Mouse (Mus musculus) heart, postnatal 0 days (tissue): Measurements from ENCODE around the gene Clcnka. TPM values are rescaled to one million over a fixed set of nuclear protein-coding genes. Genes with fewer than 3 reads are reported as not detected.

Source experiments
- ATAC-seq: fragments of 200-750 bp; cut with Nextera tagmentation; 2 replicates; pipeline ENCODE4 v1.8.0; 2017; ENCODE audit warnings: low read depth, moderate number of reproducible peaks, moderate library complexity; ENCODE audit not compliant: insufficient read depth
- DNase-seq: peaks from one replicate; pipeline ENCODE4 v3.0.0-alpha.2; 2016; ENCODE audit warnings: low spot score
- H3K27ac ChIP-seq: fragments of 300-500 bp; sonication (generic); 2 replicates; pipeline ENCODE4 v1.5.1; 2014; ENCODE audit warnings: low read depth, mild to moderate bottlenecking
- H3K27me3 ChIP-seq: fragments of 300-500 bp; sonication (generic); 2 replicates; pipeline ENCODE4 v1.6.1; 2014; ENCODE audit warnings: low read length, mixed read lengths; ENCODE audit not compliant: control insufficient read depth, insufficient read depth
- H3K36me3 ChIP-seq: fragments of 300-500 bp; sonication (generic); replicated peaks from 2 replicates; pipeline ENCODE4 v1.6.1; 2014; ENCODE audit warnings: low read length, mixed read lengths; ENCODE audit not compliant: control insufficient read depth, insufficient read depth
- H3K4me1 ChIP-seq: fragments of 300-500 bp; sonication (generic); 2 replicates; pipeline ENCODE4 v1.6.1; 2014; ENCODE audit warnings: antibody characterized with exemption; ENCODE audit not compliant: control insufficient read depth, insufficient read depth
- H3K4me2 ChIP-seq: fragments of 300-500 bp; sonication (generic); 2 replicates; pipeline ENCODE4 v1.6.1; 2014; ENCODE audit warnings: low read depth, mild to moderate bottlenecking, low read length, moderate library complexity
- H3K4me3 ChIP-seq: fragments of 300-500 bp; sonication (generic); 2 replicates; pipeline ENCODE4 v1.5.1; 2014; ENCODE audit warnings: low read depth, low read length
- H3K9ac ChIP-seq: fragments of 300-500 bp; sonication (generic); replicated peaks from 2 replicates; pipeline ENCODE4 v1.6.1; 2014; ENCODE audit warnings: low read depth, low read length, mixed read lengths
- H3K9me3 ChIP-seq: fragments of 300-500 bp; sonication (generic); replicated peaks from 2 replicates; pipeline ENCODE4 v1.6.1; 2016; ENCODE audit warnings: low read length; ENCODE audit not compliant: control insufficient read depth
- CTCF ChIP-seq: IDR thresholded peaks from 2 replicates; pipeline ENCODE4 v1.5.1; 2016; ENCODE audit warnings: antibody characterized with exemption, control low read depth, low read depth
- EP300 ChIP-seq: IDR thresholded peaks from 2 replicates; pipeline ENCODE4 v1.6.1; 2016; ENCODE audit warnings: antibody characterized with exemption, low read depth
- WGBS: fragments of 180-500 bp; shearing (Covaris S2); extraction: QIAGEN DNeasy Blood & Tissue Kit; methylation state at CpG from one replicate; pipeline ENCODE4 v1.1.7; 2014; 5-methylcytosine and 5-hydroxymethylcytosine counted together
- polyA plus RNA-seq: library from polyadenylated mRNA; unstranded; fragments of >200 nt; fragmentation: Nextera tagmentation; extraction: Ambion mirVana; gene quantifications from 2 replicates; pipeline ENCODE4 v1.2.1, GENCODE M21; 2015
- total RNA-seq: library from RNA; depleted of rRNA; stranded (reverse); fragments of >200 nt; gene quantifications from 2 replicates; pipeline ENCODE4 v1.2.3, GENCODE M21; 2014; ENCODE audit warnings: low replicate concordance

Clcnka gene
- total and polyA plus RNA-seq, 2 experiments from 2014 or later, result not detected

DNA sequence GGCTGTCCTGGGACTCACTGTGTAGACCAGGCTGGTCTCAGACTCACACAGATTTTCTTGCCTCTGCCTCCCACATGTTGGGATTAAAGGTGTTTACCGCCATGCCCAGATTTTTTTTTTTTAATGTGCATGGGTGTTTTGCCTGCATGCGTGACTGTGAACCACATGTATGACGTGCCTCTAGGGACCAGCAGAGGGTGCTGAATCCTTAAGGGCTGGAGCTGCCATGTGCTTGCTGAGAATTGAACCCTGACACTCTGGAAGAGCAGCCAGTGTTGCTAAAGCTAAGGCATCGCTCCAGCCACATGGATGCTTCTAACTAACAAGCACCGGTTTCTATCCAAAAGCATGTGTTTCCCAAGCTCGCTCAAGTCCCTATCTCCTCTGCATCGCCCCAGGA lies 12.4 kb downstream of the Clcnka start:
- Histone ChIP-seq H3K36me3 (no peaks in the 10 kb centered on the region), H3K4me1 (peaks cover 5% of the 10 kb centered on the region; the same call in 1 of the 2 replicates), H3K27ac (no peak overlapping the region), H3K4me2 (no peak overlapping the region), H3K9ac (no peak overlapping the region), H3K27me3 (peaks cover 38% of the 10 kb centered on the region), H3K9me3 (no peaks in the 10 kb centered on the region), H3K4me3 (no peak overlapping the region)
- WGBS, result 67% methylated on average over 7 of the region's 7 CpGs
- no peak for ATAC-seq
- TF ChIP-seq CTCF (no peak), EP300 (no peak)
- no peak for DNase-seq

DNA sequence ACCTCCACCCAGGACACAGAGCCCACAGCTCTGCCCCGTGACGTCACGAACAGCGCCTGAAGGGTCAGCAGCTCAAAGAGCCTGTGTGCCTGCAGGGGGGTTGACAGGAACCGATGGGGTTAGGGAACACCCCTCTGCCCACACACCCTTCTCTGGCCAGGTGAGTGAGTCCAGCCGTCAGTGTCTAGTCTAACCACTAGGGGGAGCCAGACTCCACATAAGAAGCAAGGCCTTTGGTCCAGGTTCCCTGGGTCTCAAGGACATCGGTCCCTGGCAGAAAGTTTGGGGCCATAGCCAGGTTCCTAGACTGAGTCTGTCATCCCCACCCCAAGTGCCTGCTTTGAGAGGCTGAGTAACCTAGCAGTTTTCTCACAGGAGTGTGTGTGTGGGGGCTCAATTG lies 13.2 kb downstream of the Clcnka start:
- WGBS, result 0% methylated on average over 7 of the region's 7 CpGs
- H3K27me3 ChIP-seq, result peaks cover 46% of the 10 kb centered on the region

DNA sequence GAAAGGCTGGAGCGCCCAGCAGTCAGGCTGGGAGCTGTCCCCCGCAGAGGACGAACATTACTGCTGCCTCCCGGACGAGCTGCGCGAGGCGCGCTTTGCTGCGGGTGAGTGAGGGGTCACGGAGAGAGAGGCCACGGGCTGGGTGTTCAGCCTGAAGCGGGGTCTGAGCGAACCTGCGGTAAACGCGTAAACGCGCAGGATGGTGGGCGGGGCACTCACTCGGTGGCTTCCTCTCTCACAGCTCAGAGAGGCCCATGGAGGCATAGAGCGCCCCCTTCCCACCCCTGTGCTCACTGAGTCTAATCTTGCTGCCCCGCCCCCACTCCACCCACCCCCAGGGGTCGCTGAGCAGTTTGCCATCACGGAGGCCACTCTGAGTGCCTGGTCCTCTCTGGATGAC lies 16.1 kb downstream of the Clcnka start:
- Histone ChIP-seq H3K9me3 (no peaks in the 10 kb centered on the region), H3K36me3 (no peaks in the 10 kb centered on the region), H3K4me2 (peak overlapping the region; percentile 53), H3K9ac (no peak overlapping the region), H3K27ac (no peak overlapping the region), H3K4me3 (peak overlapping the region; percentile 24), H3K4me1 (peaks cover 5% of the 10 kb centered on the region; the same call in 1 of the 2 replicates), H3K27me3 (peaks cover 49% of the 10 kb centered on the region)
- WGBS, result 1% methylated on average over 25 of the region's 25 CpGs
- no peak for DNase-seq
- ATAC-seq, result no peak
- TF ChIP-seq EP300 (no peak), CTCF (no peak)

More for the DNA sequence above, 13.2 kb downstream of the Clcnka start:
- H3K4me2 ChIP-seq, result no peak overlapping the region
- H3K36me3 ChIP-seq, result no peaks in the 10 kb centered on the region
- H3K9me3 ChIP-seq, result no peaks in the 10 kb centered on the region
- ATAC-seq (peak; percentile 57), DNase-seq (peak; percentile 68)
- no peak overlapping the region for H3K9ac ChIP-seq
- H3K27ac ChIP-seq, result no peak overlapping the region
- TF ChIP-seq EP300, result no peak
- TF ChIP-seq CTCF, result peak; percentile 89
- peaks cover 5% of the 10 kb centered on the region; the same call in 1 of the 2 replicates for H3K4me1 ChIP-seq
- no peak overlapping the region for H3K4me3 ChIP-seq

DNA sequence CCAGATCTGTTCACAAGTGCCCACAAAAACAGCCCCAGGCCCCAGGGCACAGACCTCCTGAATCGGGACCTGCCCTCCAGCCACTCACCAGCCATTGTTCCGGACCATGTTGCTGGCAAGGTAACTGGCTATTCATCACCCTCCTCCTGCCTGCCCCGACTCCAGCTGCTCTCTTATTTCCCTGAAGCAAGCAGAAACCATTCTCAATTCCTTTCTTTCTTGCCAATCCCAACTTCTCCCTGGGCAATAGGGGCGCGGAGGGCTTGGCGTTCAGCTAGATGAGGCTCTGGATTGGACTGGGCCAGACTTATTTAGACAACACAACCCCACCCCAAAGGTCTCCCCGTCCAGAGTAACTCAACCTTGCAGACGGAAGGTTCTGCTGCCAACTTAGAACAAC lies 18.9 kb downstream of the Clcnka start:
- Histone ChIP-seq H3K9ac (no peak overlapping the region), H3K36me3 (no peaks in the 10 kb centered on the region), H3K4me3 (no peak overlapping the region), H3K4me2 (no peak overlapping the region), H3K27me3 (peaks cover 46% of the 10 kb centered on the region), H3K9me3 (no peaks in the 10 kb centered on the region), H3K4me1 (peaks cover 5% of the 10 kb centered on the region; the same call in 1 of the 2 replicates), H3K27ac (no peak overlapping the region)
- TF ChIP-seq CTCF (no peak), EP300 (no peak)
- DNase-seq (no peak), ATAC-seq (no peak)
- 64% methylated on average over 8 of the region's 8 CpGs for WGBS

DNA sequence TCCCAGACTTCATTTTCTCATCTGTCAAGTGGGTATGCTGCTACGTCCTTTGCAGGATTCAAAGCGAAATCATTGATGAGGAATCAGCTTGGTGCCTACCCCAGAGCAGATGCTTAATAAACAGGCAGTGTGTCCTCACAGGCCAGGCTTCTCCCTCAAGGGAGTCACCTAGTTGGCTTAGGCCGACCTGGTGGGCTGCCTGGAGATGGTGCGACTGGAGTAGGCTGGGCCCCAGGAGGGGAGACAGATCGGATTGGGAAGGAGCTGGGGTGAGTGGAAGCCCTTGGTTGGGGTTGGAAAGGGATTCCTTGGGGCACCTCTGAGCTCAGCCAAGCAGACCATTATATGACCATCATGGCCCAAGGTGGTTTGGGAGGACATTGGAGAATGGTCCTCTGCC lies 26.1 kb downstream of the Clcnka start:
- no peak for TF ChIP-seq CTCF
- TF ChIP-seq EP300, result no peak
- H3K4me1 ChIP-seq, result 0 out of 2 replicates have a peak, but pooled peaks cover 9% of the 10 kb centered on the region
- H3K36me3 ChIP-seq, result no peaks in the 10 kb centered on the region
- no peak overlapping the region for H3K4me2 ChIP-seq
- no peak overlapping the region for H3K9ac ChIP-seq
- no peaks in the 10 kb centered on the region for H3K9me3 ChIP-seq
- 81% methylated on average over 5 of the region's 5 CpGs for WGBS
- H3K27ac ChIP-seq, result no peak overlapping the region
- peaks cover 18% of the 10 kb centered on the region for H3K27me3 ChIP-seq
- DNase-seq (no peak), ATAC-seq (no peak)
- no peak overlapping the region for H3K4me3 ChIP-seq
